Mouse (Mus musculus): ENCODE data around the gene Phb2.

Phb2 gene

DNA sequence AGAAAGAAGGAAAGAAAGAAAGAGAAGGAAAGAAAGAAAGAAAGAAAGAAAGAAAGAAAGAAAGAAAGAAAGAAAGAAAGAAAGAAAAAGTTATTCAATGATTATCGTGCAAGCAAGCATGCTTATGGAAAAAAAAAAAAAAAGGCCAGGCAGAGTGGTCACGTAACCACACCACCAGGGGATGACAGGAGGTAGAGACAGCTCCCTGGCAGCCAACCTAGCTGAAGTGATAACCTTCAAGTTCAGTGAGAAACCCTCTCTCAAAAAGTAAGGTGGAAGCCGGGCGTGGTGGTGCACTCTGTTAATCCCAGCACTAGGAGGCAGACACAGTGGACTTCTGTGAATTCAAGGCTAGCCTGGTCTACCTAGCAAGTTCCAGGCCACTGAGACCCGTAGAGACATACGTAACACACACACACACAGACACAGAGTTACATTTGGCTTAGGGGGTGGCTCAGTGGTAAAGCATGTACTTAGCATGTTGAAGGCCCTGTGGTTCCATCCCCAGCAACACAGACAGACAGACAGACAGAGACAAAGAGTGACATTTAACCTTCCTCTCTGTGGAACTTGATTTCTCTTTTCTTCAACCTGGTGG is 10.8 kb downstream of the Phb2 start:
- no peak for DNase-seq (ENCODE audit: low read depth)

DNA sequence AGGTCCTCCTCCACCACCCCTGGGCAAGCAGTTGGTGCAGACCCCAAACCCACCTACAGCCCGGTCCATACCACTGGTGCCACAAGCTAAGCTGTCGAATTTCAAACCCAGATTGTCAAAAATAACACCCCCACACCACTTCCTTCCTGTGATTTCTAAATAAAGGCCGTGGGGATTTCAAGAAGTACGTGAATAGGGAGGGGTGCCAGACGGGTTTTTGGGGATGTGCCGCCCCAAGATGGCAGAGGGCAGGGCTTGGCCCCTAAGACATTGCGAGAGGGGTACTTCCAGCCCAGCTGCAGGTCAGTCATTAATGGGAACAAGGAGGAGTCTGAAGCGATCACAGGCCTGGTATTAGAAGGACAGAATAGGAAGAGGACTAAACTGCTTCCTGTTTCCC is 11.4 kb downstream of the Phb2 start:
- DNase-seq (ENCODE audit: low read depth), result peak; percentile 82

DNA sequence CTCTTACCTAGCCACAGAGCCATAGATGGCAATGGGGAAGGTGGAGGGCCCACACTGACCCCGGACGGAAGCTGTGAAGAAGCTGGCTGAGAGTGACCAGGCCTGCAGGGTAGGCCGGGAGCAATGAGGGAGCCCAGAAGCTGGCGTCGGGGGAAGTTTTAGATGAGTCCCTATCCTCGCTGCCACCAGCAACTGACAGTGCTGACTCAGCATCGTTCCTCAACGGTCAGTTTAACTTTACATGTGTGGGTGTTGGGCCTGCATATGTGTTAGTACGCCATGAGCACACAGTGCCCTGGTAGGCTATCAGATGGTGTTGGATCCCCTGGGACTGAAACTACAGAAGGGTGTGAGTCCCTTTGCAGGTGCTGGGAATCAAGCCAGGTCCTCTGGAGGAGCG is 12.3 kb downstream of the Phb2 start:
- DNase-seq (ENCODE audit: low read depth), result no peak

GRCm38 (mm10) chr6:124728621-124729020 is 16.5 kb downstream of the Phb2 start:
- DNase-seq (ENCODE audit: low read depth), result no peak

GRCm38 (mm10) chr6:124729850-124730705 is 17.9 kb downstream of the Phb2 start:
- peak; percentile 70 for DNase-seq (ENCODE audit: low read depth)

GRCm38 (mm10) chr6:124731038-124731437 is 18.9 kb downstream of the Phb2 start:
- no peak for DNase-seq (ENCODE audit: low read depth)

- peak; percentile 79 for DNase-seq (ENCODE audit: low read depth)
These were observed 20.6 kb downstream of the Phb2 start for GRCm38 (mm10) chr6:124732476-124733370.

DNA sequence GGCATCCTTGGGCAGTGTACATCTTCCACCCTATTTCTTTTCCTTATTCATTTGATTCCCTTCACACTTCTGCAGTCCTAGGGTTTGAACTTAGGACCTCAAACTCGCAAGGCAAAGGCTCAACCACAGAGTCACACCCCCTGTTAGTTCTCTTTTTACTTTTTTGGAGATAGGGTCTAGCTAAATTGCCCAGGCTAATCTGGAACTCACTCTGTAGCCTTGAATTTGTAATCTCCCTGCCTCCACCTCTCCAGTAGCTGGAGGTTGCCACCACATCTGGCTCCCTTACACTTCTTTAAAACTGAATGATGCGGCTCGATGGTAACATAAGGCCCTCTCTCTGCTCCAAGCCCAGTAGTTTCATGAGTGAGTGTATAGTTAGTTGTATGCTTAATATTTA is 22.3 kb downstream of the Phb2 start:
- no peak for DNase-seq (ENCODE audit: low read depth)

DNA sequence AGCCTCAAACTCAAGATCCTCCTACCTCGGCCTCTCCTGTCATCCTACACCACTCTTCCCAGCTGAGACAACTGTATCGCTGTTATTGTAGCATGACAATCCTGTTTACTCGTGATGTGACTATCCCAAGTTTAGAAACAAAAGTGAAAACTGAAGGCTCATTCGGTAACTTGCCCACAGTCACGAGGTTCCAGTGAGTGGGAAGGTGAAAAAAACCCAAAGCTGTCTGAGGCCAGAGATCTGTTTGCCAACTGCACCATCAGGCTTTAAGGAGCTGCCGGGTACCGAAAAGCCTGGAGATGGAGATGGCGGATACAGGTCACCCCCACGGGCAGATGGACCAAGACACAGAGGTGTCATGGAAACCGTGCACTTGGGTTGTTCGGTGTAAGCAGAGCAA is 24.9 kb downstream of the Phb2 start:
- no peak for DNase-seq (ENCODE audit: low read depth)

DNA sequence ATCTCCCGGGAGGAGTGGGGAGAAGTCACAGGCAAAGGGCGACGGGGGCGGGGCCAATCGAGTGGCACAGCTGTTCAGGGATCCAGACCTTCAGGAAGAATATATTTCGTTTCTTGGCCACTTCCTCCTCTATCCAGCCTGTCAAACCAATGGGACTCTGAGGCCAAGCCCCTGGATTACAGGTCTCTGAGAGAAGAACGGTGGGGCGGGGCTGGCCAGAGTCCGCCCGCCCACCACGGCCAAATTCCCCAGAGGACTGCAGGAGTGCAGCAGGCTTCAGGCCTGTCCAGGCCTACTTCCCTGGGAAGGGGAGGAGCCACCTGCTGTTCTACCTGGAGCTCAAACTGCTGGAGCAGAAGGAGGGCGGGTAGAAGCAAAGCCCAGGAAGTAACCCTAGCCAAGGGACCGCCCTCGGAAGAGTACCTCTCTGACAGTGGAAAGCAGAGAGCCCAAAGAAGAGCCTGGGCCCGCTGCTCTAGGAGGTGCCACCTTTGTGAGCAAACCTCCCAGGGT is 26.4 kb downstream of the Phb2 start, which contains the start of gene Ptpn6:
Gene Ptpn6, minus strand, starts transcription at position 204 of the 513 bp plus-strand sequence.
- peak; percentile 77 for DNase-seq (ENCODE audit: low read depth)

- no peak for DNase-seq (ENCODE audit: low read depth)
These were observed 27.2 kb downstream of the Phb2 start for GRCm38 (mm10) chr6:124739231-124739796.

- peak; percentile 85 for DNase-seq (ENCODE audit: low read depth)
These were observed 28.2 kb downstream of the Phb2 start for GRCm38 (mm10) chr6:124740211-124740887.

- DNase-seq (ENCODE audit: low read depth), result peak; percentile 97
These were observed 29.0 kb downstream of the Phb2 start, which contains the start of gene Grcc10 for GRCm38 (mm10) chr6:124740888-124741761. TSS of gene Grcc10 (minus strand) at chr6:124741374.

DNA sequence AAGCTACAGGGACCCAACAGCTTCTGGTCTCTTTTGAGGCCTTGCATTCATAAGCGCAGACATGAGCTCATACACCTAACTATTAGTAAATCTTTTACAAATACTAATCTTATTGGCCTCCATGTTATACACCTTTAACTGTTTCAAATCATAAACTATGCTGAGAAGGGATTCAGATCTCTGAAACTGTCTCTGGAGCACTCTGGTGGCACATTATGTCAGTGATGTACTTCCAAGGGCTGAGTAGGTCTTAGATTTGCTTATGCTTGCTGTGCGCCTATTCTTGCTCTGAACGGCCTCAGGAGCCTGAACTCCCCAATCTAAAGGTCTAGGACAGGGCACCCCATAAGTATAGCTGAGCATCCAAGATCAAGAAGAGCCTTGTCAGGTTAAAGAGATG is 29.7 kb downstream of the Phb2 start:
- DNase-seq (ENCODE audit: low read depth), result no peak

- DNase-seq (ENCODE audit: low read depth), result no peak
These were observed 30.8 kb downstream of the Phb2 start for GRCm38 (mm10) chr6:124742839-124743514.

- no peak for DNase-seq (ENCODE audit: low read depth)
These were observed 31.5 kb downstream of the Phb2 start for GRCm38 (mm10) chr6:124743647-124744046.

- no peak for DNase-seq (ENCODE audit: low read depth)
These were observed 32.7 kb downstream of the Phb2 start for GRCm38 (mm10) chr6:124744755-124745321.

- DNase-seq (ENCODE audit: low read depth), result peak; percentile 96
These were observed 33.6 kb downstream of the Phb2 start for GRCm38 (mm10) chr6:124745490-124746295.

- DNase-seq (ENCODE audit: low read depth), result no peak
These were observed 34.1 kb downstream of the Phb2 start for GRCm38 (mm10) chr6:124746296-124746605.
